Mouse (Mus musculus): Measurements from ENCODE around the gene Lbhd2.
A peak's percentile ranks its signal among the peaks of the same experiment; 100 is the strongest.

Gene Lbhd2

GRCm38 (mm10) chr12:111432097-111432496 lies 25.5 kb downstream of the Lbhd2 start:
- no peak for DNase-seq (ENCODE audit: low spot score)

- no peak for DNase-seq (ENCODE audit: low spot score)
Observed at GRCm38 (mm10) chr12:111432751-111433331, 26.2 kb downstream of the Lbhd2 start.

- no peak for DNase-seq (ENCODE audit: low spot score)
Observed at GRCm38 (mm10) chr12:111434164-111434744, 27.6 kb downstream of the Lbhd2 start.

GRCm38 (mm10) chr12:111434745-111435327 lies 28.2 kb downstream of the Lbhd2 start:
- DNase-seq (ENCODE audit: low spot score), result peak; percentile 45

GRCm38 (mm10) chr12:111436170-111436569 lies 29.6 kb downstream of the Lbhd2 start:
- no peak for DNase-seq (ENCODE audit: low spot score)

GRCm38 (mm10) chr12:111436640-111437039 lies 30.0 kb downstream of the Lbhd2 start:
- peak; percentile 58 for DNase-seq (ENCODE audit: low spot score)

- DNase-seq (ENCODE audit: low spot score), result peak; percentile 43
Observed at GRCm38 (mm10) chr12:111437222-111437900, 30.8 kb downstream of the Lbhd2 start.

- DNase-seq (ENCODE audit: low spot score), result no peak
Observed at GRCm38 (mm10) chr12:111438850-111439249, 32.2 kb downstream of the Lbhd2 start.

- no peak for DNase-seq (ENCODE audit: low spot score)
Observed at GRCm38 (mm10) chr12:111440701-111441373, 34.2 kb downstream of the Lbhd2 start.

GRCm38 (mm10) chr12:111441523-111441922 lies 34.9 kb downstream of the Lbhd2 start:
- no peak for DNase-seq (ENCODE audit: low spot score)

GRCm38 (mm10) chr12:111442309-111443010 lies 35.9 kb downstream of the Lbhd2 start, which contains the start of gene Tnfaip2:
Gene Tnfaip2, plus strand, starts transcription at chr12:111442469.
- DNase-seq (ENCODE audit: low spot score), result peak; percentile 81

GRCm38 (mm10) chr12:111443011-111443870 lies 36.6 kb downstream of the Lbhd2 start:
- no peak for DNase-seq (ENCODE audit: low spot score)

GRCm38 (mm10) chr12:111443921-111444831 lies 37.6 kb downstream of the Lbhd2 start:
- no peak for DNase-seq (ENCODE audit: low spot score)

GRCm38 (mm10) chr12:111445161-111445889 lies 38.7 kb downstream of the Lbhd2 start:
- DNase-seq (ENCODE audit: low spot score), result no peak

GRCm38 (mm10) chr12:111445890-111446613 lies 39.4 kb downstream of the Lbhd2 start:
- DNase-seq (ENCODE audit: low spot score), result no peak

- no peak for DNase-seq (ENCODE audit: low spot score)
Observed at GRCm38 (mm10) chr12:111446745-111447144, 40.1 kb downstream of the Lbhd2 start.

- no peak for DNase-seq (ENCODE audit: low spot score)
Observed at GRCm38 (mm10) chr12:111447350-111447749, 40.7 kb downstream of the Lbhd2 start.

All from lung, postnatal 25 days (tissue).